Mouse (Mus musculus) hindbrain, embryonic 14.5 days (tissue): ENCODE measurements at regions not wholly inside any gene's neighbourhood (a gene's known extent, or its start where the extent isn't known, plus 50 kb on each side); places are given as distances from the start of the nearest gene placed in this dataset.
A peak's percentile ranks its signal among the peaks of the same experiment; 100 is the strongest.

Experiments used
- ATAC-seq: fragments of 200-750 bp; cut with Nextera tagmentation; 2 replicates; pipeline ENCODE4 v1.8.0; 2017; ENCODE audit warnings: moderate number of reproducible peaks, mild to moderate bottlenecking, moderate TSS enrichment, moderate library complexity; ENCODE audit not compliant: low FRiP score
- DNase-seq: peaks from one replicate; pipeline ENCODE4 v3.0.0-alpha.2; 2015; ENCODE audit warnings: low spot score
- H3K27ac ChIP-seq: fragments of 300-500 bp; sonication (generic); 2 replicates; pipeline ENCODE4 v1.5.1; 2014; ENCODE audit warnings: mild to moderate bottlenecking, moderate library complexity
- H3K27me3 ChIP-seq: fragments of 300-500 bp; sonication (generic); 2 replicates; pipeline ENCODE4 v1.6.1; 2014; ENCODE audit warnings: mild to moderate bottlenecking, low read length, mixed read lengths; ENCODE audit not compliant: control insufficient read depth, insufficient read depth
- H3K36me3 ChIP-seq: fragments of 300-500 bp; sonication (generic); replicated peaks from 2 replicates; pipeline ENCODE4 v1.6.1; 2014; ENCODE audit not compliant: control insufficient read depth, insufficient read depth
- H3K4me1 ChIP-seq: fragments of 300-500 bp; sonication (generic); replicated peaks from 2 replicates; pipeline ENCODE4 v1.6.1; 2014; ENCODE audit warnings: antibody characterized with exemption, low read length, mixed read lengths; ENCODE audit not compliant: control insufficient read depth, insufficient read depth
- H3K4me2 ChIP-seq: fragments of 300-500 bp; sonication (generic); replicated peaks from 2 replicates; pipeline ENCODE4 v1.6.1; 2014; ENCODE audit warnings: mild to moderate bottlenecking, moderate library complexity
- H3K4me3 ChIP-seq: fragments of 300-500 bp; sonication (generic); replicated peaks from 2 replicates; pipeline ENCODE4 v1.5.1; 2014; ENCODE audit warnings: mild to moderate bottlenecking, low read length
- H3K9ac ChIP-seq: fragments of 300-500 bp; sonication (generic); 2 replicates; pipeline ENCODE4 v1.6.1; 2014
- H3K9me3 ChIP-seq: fragments of 300-500 bp; sonication (generic); 2 replicates; pipeline ENCODE4 v1.6.1; 2016; ENCODE audit warnings: low read length; ENCODE audit not compliant: control insufficient read depth
- WGBS: fragments of 180-500 bp; shearing (Covaris S2); extraction: QIAGEN DNeasy Blood & Tissue Kit; methylation state at CpG from one replicate; pipeline ENCODE4 v1.1.7; 2014; 5-methylcytosine and 5-hydroxymethylcytosine counted together

GRCm38 (mm10) chr9:101730136-101730535, 131.5 kb upstream of the 9630041A04Rik start:
- WGBS = 52% methylated on average over 3 of the region's 3 CpGs
- H3K9ac ChIP-seq = no peak overlapping the region
- H3K36me3 ChIP-seq = no peaks in the 10 kb centered on the region
- no peaks in the 10 kb centered on the region for H3K9me3 ChIP-seq
- H3K27me3 ChIP-seq = no peaks in the 10 kb centered on the region
- ATAC-seq = no peak
- H3K4me3 ChIP-seq = no peak overlapping the region
- no peak for DNase-seq
- H3K27ac ChIP-seq = no peak overlapping the region
- H3K4me2 ChIP-seq = no peak overlapping the region
- H3K4me1 ChIP-seq = peaks cover 7% of the 10 kb centered on the region; the same call in 1 of the 2 replicates

- no peak overlapping the region for H3K9ac ChIP-seq
- peak overlapping the region; percentile 54; the same call in 1 of the 2 replicates for H3K27ac ChIP-seq
- no peak overlapping the region for H3K4me3 ChIP-seq
- H3K36me3 ChIP-seq = no peaks in the 10 kb centered on the region
- H3K27me3 ChIP-seq = no peaks in the 10 kb centered on the region
- peaks cover 11% of the 10 kb centered on the region for H3K4me1 ChIP-seq
- no peak overlapping the region for H3K4me2 ChIP-seq
- ATAC-seq (peak; percentile 70), DNase-seq (peak; percentile 37)
- no peaks in the 10 kb centered on the region for H3K9me3 ChIP-seq
- 29% methylated on average over 2 of the region's 2 CpGs for WGBS
Measured at GRCm38 (mm10) chr9:101717911-101718310, 143.7 kb upstream of the 9630041A04Rik start.

GRCm38 (mm10) chr9:101716326-101716725, 145.3 kb upstream of the 9630041A04Rik start:
- H3K4me3 ChIP-seq = no peak overlapping the region
- no peaks in the 10 kb centered on the region for H3K9me3 ChIP-seq
- H3K27ac ChIP-seq = no peak overlapping the region
- H3K9ac ChIP-seq = no peak overlapping the region
- H3K27me3 ChIP-seq = no peaks in the 10 kb centered on the region
- ATAC-seq (no peak), DNase-seq (no peak)
- no peaks in the 10 kb centered on the region for H3K36me3 ChIP-seq
- 74% methylated on average over 5 of the region's 5 CpGs for WGBS
- no peak overlapping the region for H3K4me2 ChIP-seq
- H3K4me1 ChIP-seq = peaks cover 11% of the 10 kb centered on the region

GRCm38 (mm10) chr9:101714805-101715204, 146.8 kb upstream of the 9630041A04Rik start:
- DNase-seq = no peak
- ATAC-seq = no peak
- Histone ChIP-seq H3K9ac (no peak overlapping the region), H3K27me3 (no peaks in the 10 kb centered on the region), H3K9me3 (no peaks in the 10 kb centered on the region), H3K4me3 (no peak overlapping the region), H3K27ac (no peak overlapping the region), H3K4me2 (no peak overlapping the region), H3K4me1 (peaks cover 11% of the 10 kb centered on the region), H3K36me3 (no peaks in the 10 kb centered on the region)
- WGBS = 41% methylated on average over 5 of the region's 5 CpGs

- no peaks in the 10 kb centered on the region for H3K4me1 ChIP-seq
- H3K4me2 ChIP-seq = no peak overlapping the region
- H3K9ac ChIP-seq = no peak overlapping the region
- ATAC-seq (no peak; the same call in 1 of the 2 replicates), DNase-seq (peak; percentile 58)
- no peak overlapping the region for H3K27ac ChIP-seq
- no peaks in the 10 kb centered on the region for H3K9me3 ChIP-seq
- 72% methylated on average over 8 of the region's 8 CpGs for WGBS
- no peak overlapping the region for H3K4me3 ChIP-seq
- H3K27me3 ChIP-seq = no peaks in the 10 kb centered on the region
- H3K36me3 ChIP-seq = no peaks in the 10 kb centered on the region
Measured at GRCm38 (mm10) chr9:101710611-101711071, 151.0 kb upstream of the 9630041A04Rik start.

GRCm38 (mm10) chr9:101700368-101700767, 161.3 kb upstream of the 9630041A04Rik start:
- WGBS = 74% methylated on average over 7 of the region's 7 CpGs
- Histone ChIP-seq H3K4me2 (no peak overlapping the region), H3K27ac (no peak overlapping the region), H3K4me1 (no peaks in the 10 kb centered on the region), H3K9me3 (no peaks in the 10 kb centered on the region), H3K27me3 (no peaks in the 10 kb centered on the region), H3K36me3 (no peaks in the 10 kb centered on the region), H3K4me3 (no peak overlapping the region), H3K9ac (no peak overlapping the region)
- no peak for ATAC-seq
- DNase-seq = no peak

GRCm38 (mm10) chr9:101694054-101694453, 167.6 kb upstream of the 9630041A04Rik start:
- Histone ChIP-seq H3K4me2 (no peak overlapping the region), H3K4me1 (peaks cover 17% of the 10 kb centered on the region), H3K27ac (no peak overlapping the region), H3K36me3 (no peaks in the 10 kb centered on the region), H3K27me3 (no peaks in the 10 kb centered on the region), H3K9me3 (no peaks in the 10 kb centered on the region), H3K9ac (no peak overlapping the region), H3K4me3 (no peak overlapping the region)
- ATAC-seq (no peak), DNase-seq (no peak)
- 93% methylated on average over 5 of the region's 5 CpGs for WGBS

GRCm38 (mm10) chr9:101691336-101691735, 170.3 kb upstream of the 9630041A04Rik start:
- no peaks in the 10 kb centered on the region for H3K36me3 ChIP-seq
- ATAC-seq (no peak), DNase-seq (no peak)
- H3K9ac ChIP-seq = no peak overlapping the region
- no peaks in the 10 kb centered on the region for H3K9me3 ChIP-seq
- peak overlapping the region; percentile 48 for H3K4me2 ChIP-seq
- no peak overlapping the region for H3K4me3 ChIP-seq
- WGBS = 63% methylated on average over 6 of the region's 6 CpGs
- peaks cover 17% of the 10 kb centered on the region for H3K4me1 ChIP-seq
- H3K27me3 ChIP-seq = no peaks in the 10 kb centered on the region
- peak overlapping the region; percentile 3 for H3K27ac ChIP-seq

GRCm38 (mm10) chr9:101690916-101691315, 170.7 kb upstream of the 9630041A04Rik start:
- peaks cover 17% of the 10 kb centered on the region for H3K4me1 ChIP-seq
- H3K9ac ChIP-seq = peak overlapping the region; percentile 49
- peak overlapping the region; percentile 15; the same call in 1 of the 2 replicates for H3K4me3 ChIP-seq
- H3K36me3 ChIP-seq = no peaks in the 10 kb centered on the region
- 17% methylated on average over 7 of the region's 7 CpGs for WGBS
- H3K4me2 ChIP-seq = peak overlapping the region; percentile 48
- no peaks in the 10 kb centered on the region for H3K27me3 ChIP-seq
- no peak for ATAC-seq
- H3K9me3 ChIP-seq = no peaks in the 10 kb centered on the region
- DNase-seq = peak; percentile 38
- peak overlapping the region; percentile 77 for H3K27ac ChIP-seq

- peak; percentile 40 for DNase-seq
- Histone ChIP-seq H3K9ac (peak overlapping the region; percentile 49), H3K4me2 (peak overlapping the region; percentile 48), H3K4me1 (peaks cover 17% of the 10 kb centered on the region), H3K9me3 (no peaks in the 10 kb centered on the region), H3K27ac (peak overlapping the region; percentile 77), H3K27me3 (no peaks in the 10 kb centered on the region), H3K4me3 (peak overlapping the region; percentile 15), H3K36me3 (no peaks in the 10 kb centered on the region)
- whole genome bisulfite sequencing = 10% methylated on average over 12 of the region's 12 CpGs
- no peak for ATAC-seq
Measured at GRCm38 (mm10) chr9:101690402-101690861, 171.2 kb upstream of the 9630041A04Rik start.
